Mouse (Mus musculus): ENCODE measurements at regions not wholly inside any gene's neighbourhood (a gene's known extent, or its start where the extent isn't known, plus 50 kb on each side); places are given as distances from the start of the nearest gene placed in this dataset.

DNA sequence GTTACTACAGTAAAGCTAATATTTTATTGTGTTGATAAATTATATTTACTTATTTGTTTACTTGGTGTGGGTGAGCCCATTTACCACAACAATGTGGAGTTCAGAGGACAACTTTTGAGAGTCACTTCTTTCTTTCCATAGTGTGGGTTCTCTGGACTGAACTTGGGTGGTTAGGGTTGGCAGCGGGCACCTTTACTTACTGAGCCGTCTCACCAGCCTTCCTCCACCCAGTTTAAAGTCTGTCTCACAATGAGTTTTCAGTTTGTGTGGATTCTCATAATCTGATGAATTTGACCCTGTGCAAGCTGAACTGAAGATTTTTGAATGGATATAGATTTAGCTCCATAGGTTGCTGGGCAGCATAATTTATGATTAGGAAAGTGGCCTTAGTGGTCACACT, 53.5 kb upstream of the Pth start:
- DNase-seq: no peak

DNA sequence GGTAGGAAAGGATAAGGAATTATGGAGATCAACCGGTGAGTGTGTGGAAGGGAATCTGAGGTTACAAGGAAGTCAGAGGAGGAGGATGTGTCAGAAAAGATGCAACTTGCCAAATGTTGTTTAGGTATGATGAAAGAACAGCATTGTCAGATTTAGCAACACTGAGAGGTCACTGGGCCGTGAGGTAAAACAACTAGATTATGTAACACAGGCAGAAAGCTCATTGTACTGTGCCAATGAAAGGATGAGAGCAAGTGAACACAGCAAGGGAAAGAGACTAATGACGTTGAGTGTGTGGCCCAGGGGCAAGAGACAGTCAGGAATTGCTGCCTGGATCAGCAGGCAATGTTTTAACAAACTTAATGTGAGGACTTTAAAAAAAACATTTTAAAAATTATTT, 55.2 kb upstream of the Pth start:
- DNase-seq: no peak

DNA sequence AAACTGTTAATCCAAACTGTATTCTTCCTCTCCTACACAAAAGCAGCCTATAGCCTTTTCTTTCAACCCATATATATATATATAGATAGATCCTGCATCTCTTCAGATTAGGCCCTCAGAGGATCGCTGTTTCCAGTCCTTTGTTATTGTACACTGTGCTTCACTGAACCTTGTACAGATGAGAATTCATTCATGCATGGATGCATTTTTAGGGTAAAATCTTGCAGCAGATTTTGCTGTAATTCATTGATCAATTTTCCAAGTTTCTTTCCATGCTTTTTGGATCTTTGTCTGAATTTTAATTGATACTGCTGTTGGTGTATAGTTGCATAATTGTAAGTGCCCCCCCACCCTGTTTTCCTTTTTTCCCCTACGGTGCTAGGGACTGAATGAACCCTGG, 56.6 kb upstream of the Pth start:
- no peak for DNase-seq

DNA sequence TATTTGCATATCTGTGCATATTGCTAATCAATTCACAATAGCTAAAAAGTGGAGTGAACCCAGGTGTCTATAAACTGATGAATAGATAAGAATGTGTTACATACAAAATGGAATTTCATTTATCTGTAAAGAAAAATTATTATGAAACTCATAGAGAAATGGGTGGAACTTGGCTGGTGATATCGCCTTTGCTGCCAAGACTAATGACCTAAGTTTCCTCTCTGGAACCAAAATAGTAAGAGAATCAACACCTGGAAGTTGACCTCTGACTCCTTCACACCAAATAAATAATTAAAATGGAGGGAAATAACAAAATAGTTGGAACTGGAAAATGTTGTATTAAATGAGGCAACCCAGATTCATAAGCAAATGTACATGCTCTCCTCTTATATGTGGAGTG, 53.2 kb upstream of the Far1 start:
- DNase-seq: peak; percentile 9

DNA sequence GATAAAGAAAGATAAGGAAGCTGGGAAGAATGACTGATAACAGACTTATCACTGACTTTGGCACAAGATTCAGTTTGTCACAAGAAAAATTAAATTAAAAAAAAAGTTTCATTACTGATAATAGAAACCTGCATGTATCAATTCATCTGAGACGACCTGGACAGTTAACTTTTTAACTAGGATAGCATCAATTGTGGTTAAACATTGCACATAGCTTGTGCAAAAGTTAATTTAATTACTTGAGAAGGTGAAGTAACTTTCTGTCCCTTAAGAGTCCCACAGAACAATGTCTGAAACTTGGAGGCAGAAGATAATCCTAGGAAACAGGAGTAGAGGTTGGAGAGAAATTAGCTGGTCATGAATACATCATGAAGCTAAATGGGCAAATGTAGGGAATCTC, 51.3 kb upstream of the Far1 start:
- DNase-seq: no peak

Data from lung, postnatal 10 days (tissue).